Mouse (Mus musculus) liver, embryonic 16.5 days (tissue): Measurements from ENCODE around the gene Syt2. TPM values are rescaled to one million over a fixed set of nuclear protein-coding genes. Genes with fewer than 3 reads are reported as not detected.

Experiments
- ATAC-seq: fragments of 200-750 bp; cut with Nextera tagmentation; 2 replicates; pipeline ENCODE4 v1.8.0; 2017; ENCODE audit warnings: low read depth, mild to moderate bottlenecking, moderate number of reproducible peaks, moderate library complexity
- H3K27ac ChIP-seq: fragments of 300-500 bp; sonication (generic); 2 replicates; pipeline ENCODE4 v1.5.1; 2014; ENCODE audit warnings: mild to moderate bottlenecking, low read length
- H3K27me3 ChIP-seq: fragments of 300-500 bp; sonication (generic); 2 replicates; pipeline ENCODE4 v1.6.1; 2014; ENCODE audit warnings: low read depth, low read length, mixed read lengths; ENCODE audit not compliant: control insufficient read depth, insufficient read depth
- H3K36me3 ChIP-seq: fragments of 300-500 bp; sonication (generic); 2 replicates; pipeline ENCODE4 v1.6.1; 2014; ENCODE audit warnings: mild to moderate bottlenecking; ENCODE audit not compliant: control insufficient read depth, insufficient read depth
- H3K4me1 ChIP-seq: fragments of 300-500 bp; sonication (generic); 2 replicates; pipeline ENCODE4 v1.6.1; 2014; ENCODE audit warnings: low read depth, low read length, mixed read lengths; ENCODE audit not compliant: control insufficient read depth
- H3K4me2 ChIP-seq: fragments of 300-500 bp; sonication (generic); 2 replicates; pipeline ENCODE4 v1.6.1; 2014; ENCODE audit warnings: low read depth, low read length, mixed read lengths
- H3K4me3 ChIP-seq: fragments of 300-500 bp; sonication (generic); 2 replicates; pipeline ENCODE4 v1.5.1; 2014; ENCODE audit warnings: low read depth, mild to moderate bottlenecking, low read length
- H3K9ac ChIP-seq: fragments of 300-500 bp; sonication (generic); 2 replicates; pipeline ENCODE4 v1.6.1; 2014; ENCODE audit warnings: low read depth, low read length
- H3K9me3 ChIP-seq: fragments of 300-500 bp; sonication (generic); replicated peaks from 2 replicates; pipeline ENCODE4 v1.6.1; 2016; ENCODE audit warnings: low read length; ENCODE audit not compliant: control insufficient read depth
- WGBS: fragments of 180-500 bp; shearing (Covaris S2); extraction: QIAGEN DNeasy Blood & Tissue Kit; methylation state at CpG from one replicate; pipeline ENCODE4 v1.1.7; 2014; ENCODE audit not compliant: insufficient replicate concordance; 5-methylcytosine and 5-hydroxymethylcytosine counted together
- polyA plus RNA-seq: library from polyadenylated mRNA; unstranded; fragments of >200 nt; fragmentation: Nextera tagmentation; extraction: Ambion mirVana; gene quantifications from 2 replicates; pipeline ENCODE4 v1.2.1, GENCODE M21; 2015

Syt2 gene
- polyA plus RNA-seq, 1 experiment from 2014 or later: 0.04 TPM

DNA sequence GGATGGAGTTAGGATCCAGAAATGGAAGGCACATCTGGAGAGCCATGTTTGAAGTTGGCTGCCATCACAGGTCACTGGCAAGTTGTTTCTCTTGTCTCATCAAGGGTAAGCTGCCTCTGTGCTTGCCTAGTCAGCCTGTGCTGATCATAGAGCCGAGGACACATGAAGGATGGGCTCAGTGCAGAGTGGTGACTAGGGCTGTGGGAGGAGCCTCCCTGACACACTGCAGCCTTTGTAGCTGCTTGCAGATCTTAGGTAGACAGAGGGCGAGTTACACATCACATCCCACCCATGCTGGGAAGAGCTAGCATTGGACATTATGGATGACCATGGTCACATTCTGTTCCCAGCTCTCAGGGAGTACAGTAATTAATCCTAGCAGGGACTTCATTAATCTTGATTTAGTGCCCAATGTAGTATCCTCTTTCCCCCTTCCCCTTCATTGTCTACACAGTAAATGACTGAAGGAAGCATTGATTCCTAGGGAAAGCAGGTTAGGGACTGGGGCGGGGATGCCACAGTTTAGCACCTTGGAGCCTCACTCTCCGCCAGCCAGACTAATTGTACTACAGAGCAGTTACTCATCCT is 40.5 kb downstream of the Syt2 start:
- Histone ChIP-seq H3K9ac (no peak overlapping the region), H3K4me2 (no peak overlapping the region), H3K36me3 (no peaks in the 10 kb centered on the region), H3K9me3 (no peaks in the 10 kb centered on the region), H3K4me1 (no peaks in the 10 kb centered on the region; the same call in 1 of the 2 replicates), H3K4me3 (no peak overlapping the region), H3K27ac (no peak overlapping the region), H3K27me3 (no peaks in the 10 kb centered on the region)
- 51% methylated on average over 4 of the region's 4 CpGs for WGBS
- no peak for ATAC-seq

DNA sequence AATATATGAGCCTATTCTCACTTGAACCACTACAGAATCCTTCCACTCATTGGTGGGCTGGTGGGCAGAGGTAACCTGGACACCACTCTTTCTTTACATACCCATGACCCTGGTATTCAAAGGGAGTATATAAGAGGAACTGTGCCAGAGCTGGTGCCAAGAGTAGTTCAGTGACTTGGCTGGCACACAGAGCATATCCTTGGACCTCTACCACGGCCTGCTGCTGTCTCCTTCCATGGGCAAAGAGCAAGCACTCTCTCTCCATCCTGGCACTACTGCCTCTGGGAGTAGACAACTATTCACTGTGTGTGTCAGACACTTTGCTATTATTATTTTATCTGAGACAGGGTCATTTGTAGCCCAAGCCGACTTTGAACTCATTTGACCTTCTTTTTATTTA is 49.8 kb downstream of the Syt2 start:
- no peak for ATAC-seq
- Histone ChIP-seq H3K36me3 (no peaks in the 10 kb centered on the region), H3K27me3 (no peaks in the 10 kb centered on the region), H3K4me1 (no peaks in the 10 kb centered on the region; the same call in 1 of the 2 replicates), H3K27ac (no peak overlapping the region), H3K9ac (no peak overlapping the region), H3K9me3 (no peaks in the 10 kb centered on the region), H3K4me2 (no peak overlapping the region), H3K4me3 (no peak overlapping the region)
- WGBS: 56% methylated on average over 2 of the region's 2 CpGs

DNA sequence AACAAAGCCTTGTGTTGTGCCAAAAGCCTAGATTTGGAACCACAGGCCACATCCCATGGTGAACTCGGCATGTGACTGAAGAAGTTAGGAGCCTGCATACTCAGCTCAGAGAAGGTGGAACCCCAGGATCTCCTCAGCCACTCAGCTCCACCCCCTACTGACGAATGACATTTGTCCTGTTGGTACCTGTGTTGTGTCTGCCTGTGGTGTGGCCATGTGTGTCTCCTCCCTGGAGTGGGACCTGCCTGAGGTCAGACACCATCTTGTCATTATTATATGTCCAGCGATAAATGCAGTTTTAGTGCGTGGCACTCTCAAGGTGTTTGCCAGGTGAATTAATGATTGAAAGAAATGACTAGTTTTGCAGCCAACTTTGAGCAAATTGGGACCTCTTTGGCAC is 50.6 kb downstream of the Syt2 start:
- H3K4me2 ChIP-seq: no peak overlapping the region
- no peak overlapping the region for H3K9ac ChIP-seq
- H3K36me3 ChIP-seq: no peaks in the 10 kb centered on the region
- ATAC-seq: no peak
- H3K27me3 ChIP-seq: no peaks in the 10 kb centered on the region
- H3K27ac ChIP-seq: no peak overlapping the region
- no peaks in the 10 kb centered on the region for H3K4me1 ChIP-seq
- no peaks in the 10 kb centered on the region for H3K9me3 ChIP-seq
- no peak overlapping the region for H3K4me3 ChIP-seq
- WGBS: 62% methylated on average over 4 of the region's 4 CpGs

DNA sequence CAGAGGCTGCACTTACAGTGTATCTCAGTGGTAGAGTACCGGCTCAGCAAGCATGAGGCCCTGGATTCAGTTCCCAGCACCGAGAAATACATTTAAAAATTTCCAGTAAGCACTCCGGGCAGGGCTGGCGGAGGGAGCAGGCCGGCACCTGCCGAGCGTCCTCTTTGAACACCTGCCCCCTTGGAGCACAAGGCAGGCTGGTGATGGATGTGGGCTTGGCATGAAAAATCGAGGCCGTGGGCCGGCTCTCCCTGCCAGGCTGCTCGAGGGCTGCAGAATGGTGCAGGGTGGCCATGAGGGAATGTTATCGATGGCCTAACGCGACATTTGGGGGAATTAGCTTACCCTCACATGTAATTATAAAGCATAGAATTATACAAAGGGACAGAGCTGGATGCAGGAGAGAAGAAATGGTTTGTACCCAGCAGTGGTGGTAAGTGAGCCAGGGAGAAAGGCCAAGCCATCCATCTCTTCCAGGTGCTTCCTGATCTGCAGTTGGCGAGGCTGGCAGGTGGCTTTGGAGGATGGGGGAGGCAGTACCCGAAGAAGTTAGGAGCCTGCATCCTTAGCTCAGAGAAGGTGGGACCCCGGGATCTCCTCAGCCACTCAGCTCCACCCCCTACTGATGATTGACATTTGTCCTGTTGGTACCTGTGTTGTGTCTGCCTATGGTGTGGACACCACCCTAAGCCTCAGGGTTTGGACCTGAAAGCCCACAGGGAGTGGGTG is 51.2 kb downstream of the Syt2 start:
- Histone ChIP-seq H3K27me3 (no peaks in the 10 kb centered on the region), H3K27ac (no peak overlapping the region), H3K4me2 (no peak overlapping the region), H3K9ac (no peak overlapping the region), H3K4me1 (no peaks in the 10 kb centered on the region), H3K36me3 (no peaks in the 10 kb centered on the region), H3K9me3 (no peaks in the 10 kb centered on the region), H3K4me3 (no peak overlapping the region)
- 73% methylated on average over 17 of the region's 17 CpGs for WGBS
- ATAC-seq: no peak

DNA sequence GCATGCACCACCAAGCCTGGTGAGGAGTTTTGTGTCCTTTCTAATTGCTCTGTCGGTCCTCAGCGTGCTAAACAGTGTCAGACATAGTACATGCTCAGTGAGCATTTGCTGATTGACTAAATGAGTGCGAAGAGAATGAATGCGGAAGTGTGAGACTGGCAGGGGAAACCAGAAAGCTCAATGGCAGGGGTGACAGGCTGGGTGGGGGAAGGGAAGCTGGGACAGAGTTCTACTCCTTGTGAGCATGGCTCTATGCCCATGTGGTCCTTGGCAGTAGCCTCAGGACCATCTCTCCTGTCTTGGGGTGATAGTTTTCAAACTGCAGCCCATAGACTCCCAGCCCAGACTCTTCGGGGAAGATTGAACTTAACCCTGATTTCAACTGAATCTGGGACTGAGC is 52.0 kb downstream of the Syt2 start:
- no peak overlapping the region for H3K4me3 ChIP-seq
- no peaks in the 10 kb centered on the region for H3K9me3 ChIP-seq
- 62% methylated on average over 5 of the region's 5 CpGs for WGBS

DNA sequence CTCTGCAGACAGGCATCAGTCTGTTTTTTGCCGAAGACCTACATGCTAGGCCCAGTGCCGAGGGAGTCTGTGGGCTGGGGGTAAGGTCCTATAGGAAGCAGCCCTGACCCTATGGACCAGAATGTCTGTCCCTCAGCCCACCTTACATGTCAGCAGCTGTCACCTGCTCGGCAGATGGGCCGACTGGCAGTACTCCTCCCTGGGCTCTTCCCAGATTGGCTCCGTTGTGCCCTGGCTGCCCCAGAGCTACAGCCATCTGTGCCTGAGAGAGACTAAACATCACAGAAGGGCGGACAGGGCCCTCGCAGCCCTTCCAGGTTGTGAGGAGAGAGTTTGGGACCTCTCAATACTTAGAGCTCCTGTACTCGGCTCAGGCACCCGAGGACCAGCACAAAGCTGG is 52.9 kb downstream of the Syt2 start:
- Histone ChIP-seq H3K4me1 (no peaks in the 10 kb centered on the region), H3K4me3 (no peak overlapping the region), H3K4me2 (no peak overlapping the region), H3K9me3 (no peaks in the 10 kb centered on the region), H3K36me3 (no peaks in the 10 kb centered on the region), H3K27ac (no peak overlapping the region), H3K27me3 (no peaks in the 10 kb centered on the region), H3K9ac (no peak overlapping the region)
- WGBS: 58% methylated on average over 9 of the region's 9 CpGs
- no peak for ATAC-seq

More for the DNA sequence above, 52.0 kb downstream of the Syt2 start:
- Histone ChIP-seq H3K4me2 (no peak overlapping the region), H3K27ac (no peak overlapping the region), H3K36me3 (no peaks in the 10 kb centered on the region), H3K4me1 (no peaks in the 10 kb centered on the region), H3K9ac (no peak overlapping the region), H3K27me3 (no peaks in the 10 kb centered on the region)
- no peak for ATAC-seq

DNA sequence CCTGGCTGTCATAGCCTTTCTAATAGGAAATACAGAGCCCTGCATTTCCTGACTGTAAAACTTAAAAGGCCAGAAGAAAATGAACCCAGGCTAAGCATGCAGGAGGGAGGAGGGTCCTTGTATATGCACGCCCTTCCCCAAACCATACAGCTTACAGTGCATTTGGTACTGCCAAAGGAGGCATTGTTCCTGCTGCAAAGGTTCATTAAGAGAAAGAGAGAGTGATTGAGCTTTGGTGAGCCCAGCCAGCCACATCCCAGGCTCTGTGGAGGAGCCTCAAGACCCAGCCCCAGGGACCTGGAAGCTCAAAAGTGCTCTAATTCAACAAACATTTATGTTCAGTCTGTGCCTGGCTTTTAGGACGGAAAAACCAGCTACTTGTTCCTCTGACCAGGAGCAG is 53.7 kb downstream of the Syt2 start:
- H3K9me3 ChIP-seq: no peaks in the 10 kb centered on the region
- H3K27ac ChIP-seq: no peak overlapping the region
- H3K4me2 ChIP-seq: no peak overlapping the region
- H3K27me3 ChIP-seq: no peaks in the 10 kb centered on the region
- H3K9ac ChIP-seq: no peak overlapping the region
- no peaks in the 10 kb centered on the region for H3K4me1 ChIP-seq
- no peak for ATAC-seq
- H3K4me3 ChIP-seq: no peak overlapping the region
- H3K36me3 ChIP-seq: no peaks in the 10 kb centered on the region
- WGBS: 56% methylated on average over 2 of the region's 2 CpGs

DNA sequence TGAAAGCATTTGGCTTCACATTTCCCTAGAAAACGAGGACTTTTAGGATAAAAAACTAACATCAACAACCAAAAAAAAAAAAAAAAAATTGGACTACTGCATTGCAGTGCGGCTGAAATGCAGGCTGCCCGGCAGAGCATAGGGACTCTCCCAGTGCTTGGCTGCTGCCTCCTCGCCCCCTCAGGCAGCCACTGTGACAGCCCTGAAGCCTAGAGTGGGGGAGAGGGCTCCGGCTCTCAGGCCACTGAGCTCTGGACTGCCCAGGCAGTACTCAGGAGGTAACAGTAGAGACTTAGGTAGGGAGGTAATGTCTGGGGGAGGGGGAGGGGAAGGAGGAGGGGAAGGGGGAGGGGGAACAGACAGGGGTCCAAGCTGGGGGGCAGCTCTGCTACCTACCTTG is 54.2 kb downstream of the Syt2 start:
- 42% methylated on average over 5 of the region's 5 CpGs for WGBS
- ATAC-seq: no peak

DNA sequence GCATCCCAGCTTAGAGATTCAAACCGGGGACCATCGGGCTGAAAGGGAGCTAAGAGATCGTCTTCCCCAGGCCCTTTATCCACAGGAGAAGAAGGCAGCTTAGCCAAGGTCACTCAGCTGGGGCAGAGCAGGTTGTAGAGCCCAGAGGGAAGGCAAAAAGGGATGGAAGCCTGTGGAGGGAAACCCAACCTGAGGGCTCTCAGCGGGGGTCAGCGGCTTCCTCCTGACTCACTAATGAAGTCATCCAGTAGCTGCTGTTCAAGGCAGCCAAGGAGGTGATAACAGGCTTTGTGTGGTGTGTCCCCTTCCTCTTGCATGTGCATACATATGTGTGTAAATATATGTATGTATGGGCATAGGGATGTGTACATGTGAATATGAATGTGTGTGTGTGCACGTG is 54.7 kb downstream of the Syt2 start:
- WGBS: 30% methylated on average over 6 of the region's 6 CpGs
- H3K4me1 ChIP-seq: no peaks in the 10 kb centered on the region
- no peaks in the 10 kb centered on the region for H3K9me3 ChIP-seq

More for the DNA sequence above, 54.2 kb downstream of the Syt2 start:
- H3K36me3 ChIP-seq: no peaks in the 10 kb centered on the region
- H3K27ac ChIP-seq: no peak overlapping the region
- no peak overlapping the region for H3K9ac ChIP-seq
- no peak overlapping the region for H3K4me3 ChIP-seq
- no peak overlapping the region for H3K4me2 ChIP-seq
- H3K9me3 ChIP-seq: no peaks in the 10 kb centered on the region
- no peaks in the 10 kb centered on the region for H3K4me1 ChIP-seq
- H3K27me3 ChIP-seq: no peaks in the 10 kb centered on the region; the same call in 1 of the 2 replicates

More for the DNA sequence above, 54.7 kb downstream of the Syt2 start:
- Histone ChIP-seq H3K4me3 (no peak overlapping the region), H3K27me3 (peaks cover 3% of the 10 kb centered on the region), H3K36me3 (no peaks in the 10 kb centered on the region), H3K4me2 (no peak overlapping the region), H3K9ac (no peak overlapping the region), H3K27ac (no peak overlapping the region)
- no peak for ATAC-seq
